Mouse (Mus musculus) left cerebral cortex, postnatal 36 days (tissue): ENCODE measurements around the gene Fam71d. TPM values are rescaled to one million over a fixed set of nuclear protein-coding genes. Genes with fewer than 3 reads are reported as not detected.

ENCODE experiments used
- DNase-seq, 2 experiments: peaks; one replicate each; pipeline ENCODE4 v3.0.0; 2021 to 2022; ENCODE audit warnings: low spot score in 2 of 2, mixed read lengths in 1 of 2
- intact Hi-C: fragments of 180-260 bp; cut with DNase I; formaldehyde crosslinking; loops from one replicate; pipeline ENCODE4 v1.15.1; 2025
- total RNA-seq, 2 experiments: library from RNA; stranded (reverse); gene quantifications; 2 replicates each; pipeline ENCODE4 v1.2.3; 2021

Fam71d gene
- 1 to 10 TPM in 1 of 2 experiments, under 1 TPM in 1; 0.57 to 1.2 TPM for total RNA-seq

GRCm38 (mm10) chr12:78691325-78691724, at the start of gene Fam71d:
TSS of gene Fam71d (plus strand) at chr12:78691535.
- intact Hi-C loops, result no loop called here
- no peak for DNase-seq

GRCm38 (mm10) chr12:78643691-78644090, 47.6 kb upstream of the Fam71d start:
- intact Hi-C loops, result no loop called here
- no peak for DNase-seq

DNA sequence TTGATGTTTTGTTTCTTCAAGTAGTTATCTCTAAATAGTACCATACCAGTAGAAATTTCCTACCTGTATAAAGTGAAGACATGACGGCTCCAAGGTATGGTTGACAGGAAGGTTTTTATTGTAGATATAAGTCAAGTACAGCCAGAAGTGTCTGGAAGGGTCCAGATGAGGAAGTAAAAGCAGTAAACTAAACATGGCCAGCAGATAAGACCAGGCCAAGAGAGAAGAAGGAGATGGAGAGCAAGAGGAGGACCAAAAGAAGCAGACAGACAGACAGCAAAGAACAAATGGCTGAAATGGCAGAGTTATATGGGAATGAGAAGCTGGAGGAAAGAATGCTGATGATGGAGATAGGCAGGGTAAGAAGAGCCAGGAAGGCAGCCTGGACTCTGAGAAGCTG, 46.1 kb upstream of the Fam71d start:
- intact Hi-C loops, result no loop called here
- no peak for DNase-seq

DNA sequence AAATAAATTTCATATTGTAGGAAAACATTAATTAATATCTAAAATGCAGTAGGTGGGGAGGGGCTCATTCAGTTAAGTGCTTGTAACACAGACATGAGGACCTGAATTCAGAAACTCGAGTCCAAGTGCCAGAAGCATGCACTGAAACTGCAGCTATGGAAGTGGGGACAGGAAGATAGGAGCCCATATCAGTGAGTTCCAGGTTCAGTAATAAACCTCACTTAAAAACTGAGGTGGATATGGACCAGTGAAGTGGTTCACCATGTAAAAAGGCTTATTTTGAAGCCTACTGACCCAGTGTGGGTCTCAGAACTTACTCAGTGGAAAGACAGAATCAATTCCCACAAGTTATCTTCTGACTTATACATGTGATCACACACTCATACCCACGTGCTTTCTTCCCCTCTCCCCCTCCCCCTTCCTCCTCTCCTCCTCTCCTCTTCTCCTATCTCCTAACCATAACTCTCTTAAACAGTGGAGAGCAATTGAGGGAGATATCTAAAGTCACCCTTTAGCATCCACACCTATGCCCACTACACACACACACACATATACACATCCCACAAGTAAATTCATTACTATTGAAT, 31.5 kb upstream of the Fam71d start:
- no peak for DNase-seq
- intact Hi-C loops, result no loop called here

GRCm38 (mm10) chr12:78678101-78678806, 13.1 kb upstream of the Fam71d start:
- DNase-seq, result no peak
- intact Hi-C loops, result no loop called here

GRCm38 (mm10) chr12:78678807-78679189, 12.5 kb upstream of the Fam71d start:
- intact Hi-C loops, result no loop called here
- DNase-seq, result no peak

GRCm38 (mm10) chr12:78681048-78681447, 10.3 kb upstream of the Fam71d start:
- no peak for DNase-seq
- intact Hi-C loops, result no loop called here

GRCm38 (mm10) chr12:78682279-78682678, 9.1 kb upstream of the Fam71d start:
- no peak for DNase-seq
- intact Hi-C loops, result no loop called here

DNA sequence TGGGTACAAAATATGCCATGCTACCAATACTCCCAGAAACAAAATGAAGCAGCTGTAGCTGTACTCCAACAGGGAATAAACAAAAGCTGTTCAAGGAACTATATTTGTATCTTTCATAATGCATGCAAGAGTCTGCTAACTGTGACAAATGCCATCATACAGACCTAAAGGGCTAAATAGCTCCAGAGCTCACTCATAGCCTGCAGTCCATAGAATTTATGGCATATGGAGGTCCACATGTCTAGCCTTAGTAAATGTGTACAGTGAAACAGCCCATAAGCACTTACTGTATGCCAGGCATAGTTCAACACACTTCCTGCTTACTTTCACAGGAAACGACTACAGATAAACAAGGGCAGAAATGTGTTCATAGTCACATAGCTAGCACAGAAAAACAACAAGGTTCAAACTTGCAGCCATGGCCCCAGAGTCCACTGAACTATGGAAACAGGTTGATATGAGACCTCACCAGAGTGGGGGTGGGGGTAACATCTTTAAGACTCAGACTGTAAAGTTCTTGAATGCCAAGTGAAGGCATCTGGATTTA, 5.6 kb upstream of the Fam71d start:
- intact Hi-C loops, result no loop called here
- no peak for DNase-seq

DNA sequence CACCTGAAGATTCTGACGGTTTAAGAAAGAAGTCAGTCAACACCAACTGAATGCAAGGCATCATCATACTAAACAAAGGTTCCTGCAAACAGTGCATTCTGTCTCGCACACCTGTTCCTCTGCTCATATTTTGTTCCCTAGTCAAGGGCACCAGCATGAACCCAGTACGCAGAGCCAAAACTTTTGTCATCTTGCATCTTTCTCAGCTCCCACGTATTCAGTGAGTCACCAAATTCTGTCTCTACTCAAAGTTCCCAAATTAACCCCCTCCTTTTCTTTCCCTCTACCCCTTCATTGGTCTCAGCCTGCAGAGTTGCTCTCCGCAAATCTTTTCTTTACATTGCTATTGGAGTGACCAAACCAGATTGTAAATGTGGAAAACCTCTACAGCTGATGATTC, 2.5 kb upstream of the Fam71d start:
- intact Hi-C loops, result no loop called here
- DNase-seq, result peak in 1 of 2 experiments; percentile 16

GRCm38 (mm10) chr12:78693281-78693680, 1.9 kb downstream of the Fam71d start:
- intact Hi-C loops, result no loop called here
- DNase-seq, result no peak

DNA sequence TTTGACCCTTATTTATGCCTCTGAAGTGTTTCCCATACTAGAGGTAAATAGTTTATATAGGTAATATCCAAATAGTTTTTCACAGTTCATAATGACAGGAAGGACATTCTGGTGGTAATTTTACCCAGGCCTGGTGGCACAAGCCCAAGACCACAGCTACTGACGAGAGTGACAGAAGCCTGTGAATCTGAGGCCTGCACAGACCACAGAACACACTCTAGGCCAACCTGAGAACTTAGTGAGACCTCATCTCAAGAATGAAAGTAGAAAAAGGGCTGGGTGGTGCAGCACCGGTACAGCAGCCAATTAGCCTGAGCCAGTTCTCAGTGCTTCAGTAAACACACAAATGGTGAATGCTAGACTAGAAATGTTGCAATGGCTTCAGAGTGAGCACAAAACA, 26.4 kb downstream of the Fam71d start:
- no peak for DNase-seq
- intact Hi-C loops, result no loop called here

- DNase-seq, result no peak
- intact Hi-C loops, result no loop called here
These were observed 36.4 kb downstream of the Fam71d start for GRCm38 (mm10) chr12:78727723-78728122.

GRCm38 (mm10) chr12:78739633-78740032, 48.3 kb downstream of the Fam71d start:
- intact Hi-C loops, result no loop called here
- no peak for DNase-seq

DNA sequence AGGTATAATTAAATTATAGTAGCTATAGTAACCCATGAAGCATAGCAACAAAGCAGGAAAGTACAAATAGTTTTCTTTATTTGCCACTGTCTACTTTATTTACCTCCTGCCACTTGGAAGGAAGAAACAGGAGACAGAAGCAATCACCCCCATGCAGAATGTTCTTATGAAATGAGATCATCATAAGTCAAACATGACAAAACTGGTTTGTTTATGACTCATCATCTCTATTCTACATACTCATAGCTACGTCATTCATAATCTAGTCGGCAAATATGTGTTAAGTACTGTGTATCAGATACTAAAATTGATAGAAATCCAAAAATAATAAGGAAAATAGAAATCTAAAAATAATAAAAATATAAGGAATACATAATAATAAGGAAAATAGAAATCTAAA, 49.0 kb downstream of the Fam71d start:
- DNase-seq, result no peak
- intact Hi-C loops, result no loop called here

DNA sequence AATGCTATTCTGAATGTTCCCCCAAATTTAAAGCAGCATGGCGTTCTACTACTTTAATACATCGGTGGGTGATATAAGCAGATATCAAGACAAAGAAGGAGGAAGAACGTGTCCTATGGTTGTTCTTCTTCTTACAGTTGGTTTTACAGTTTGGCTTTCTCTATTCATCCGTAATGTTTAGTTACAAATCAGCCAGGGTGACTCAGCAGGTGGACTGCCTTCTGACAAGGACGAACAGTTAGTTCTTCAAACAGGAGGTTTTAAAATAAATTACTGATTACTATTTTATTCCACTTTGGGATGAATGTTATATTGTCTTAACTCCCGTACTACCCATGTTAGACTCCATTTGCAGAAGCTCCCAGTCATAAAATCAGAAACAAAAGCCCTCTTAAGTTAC, 54.9 kb downstream of the Fam71d start:
- no peak for DNase-seq
- intact Hi-C loops, result loop anchor here (5.0 kb wide), 1 partner anchor 519 kb away; the partner anchor contains the start of gene Gphn

GRCm38 (mm10) chr12:78747406-78747805, 56.1 kb downstream of the Fam71d start:
- intact Hi-C loops, result loop anchor here (5.0 kb wide), 1 partner anchor 520 kb away; the partner anchor contains the start of gene Gphn

GRCm38 (mm10) chr12:78748113-78748512, 56.8 kb downstream of the Fam71d start:
- DNase-seq, result no peak

More at GRCm38 (mm10) chr12:78747406-78747805, 56.1 kb downstream of the Fam71d start:
- no peak for DNase-seq

GRCm38 (mm10) chr12:78748557-78749377, 57.4 kb downstream of the Fam71d start, which contains the start of gene Mpp5:
TSS of gene Mpp5 (plus strand) at chr12:78748907.
- DNase-seq, result peak; percentile 94 to 99
- intact Hi-C loops, result loop anchor here (5.0 kb wide), 1 partner anchor 521 kb away; the partner anchor contains the start of gene Gphn

More at GRCm38 (mm10) chr12:78748113-78748512, 56.8 kb downstream of the Fam71d start:
- intact Hi-C loops, result loop anchor here (5.0 kb wide), 1 partner anchor 521 kb away; the partner anchor contains the start of gene Gphn

DNA sequence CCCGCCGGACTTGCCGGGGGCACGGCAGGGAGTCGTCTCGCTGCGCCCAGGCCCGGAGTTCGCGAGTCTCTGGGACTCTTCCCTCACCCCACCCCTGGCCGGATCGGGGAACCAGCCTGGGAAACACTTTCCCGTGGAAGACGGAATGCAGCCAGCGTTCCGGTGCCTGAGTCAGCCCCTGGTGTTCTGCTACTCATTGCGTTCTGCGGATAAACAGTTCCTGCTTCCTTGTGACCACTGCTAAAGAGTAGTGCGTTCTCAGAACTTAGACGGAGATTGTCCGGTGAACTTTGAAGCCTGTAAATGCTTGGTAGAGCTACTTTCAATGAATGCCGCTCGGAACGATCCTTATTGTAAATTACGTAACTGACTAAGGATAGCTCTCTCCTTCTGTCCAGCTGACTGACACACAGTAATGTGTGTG, 58.1 kb downstream of the Fam71d start:
- DNase-seq, result peak; percentile 58 to 65
- intact Hi-C loops, result loop anchor here (5.0 kb wide), 1 partner anchor 522 kb away; the partner anchor contains the start of gene Gphn
